Mouse (Mus musculus) ES-Bruce4 (cell line): ENCODE results near the gene Hoxb9.

Source experiments
- CTCF ChIP-seq: IDR thresholded peaks from one replicate; pipeline ENCODE4 v1.8.1; 2011; ENCODE audit warnings: low read depth, low read length
- EP300 ChIP-seq: IDR thresholded peaks from 2 replicates; pipeline ENCODE4 v1.6.1; 2011; ENCODE audit warnings: low read depth, low read length; ENCODE audit not compliant: insufficient read depth
- POLR2A ChIP-seq: IDR thresholded peaks from one replicate; pipeline ENCODE4 v1.8.1; 2011; ENCODE audit warnings: low read length; ENCODE audit not compliant: insufficient read depth

DNA sequence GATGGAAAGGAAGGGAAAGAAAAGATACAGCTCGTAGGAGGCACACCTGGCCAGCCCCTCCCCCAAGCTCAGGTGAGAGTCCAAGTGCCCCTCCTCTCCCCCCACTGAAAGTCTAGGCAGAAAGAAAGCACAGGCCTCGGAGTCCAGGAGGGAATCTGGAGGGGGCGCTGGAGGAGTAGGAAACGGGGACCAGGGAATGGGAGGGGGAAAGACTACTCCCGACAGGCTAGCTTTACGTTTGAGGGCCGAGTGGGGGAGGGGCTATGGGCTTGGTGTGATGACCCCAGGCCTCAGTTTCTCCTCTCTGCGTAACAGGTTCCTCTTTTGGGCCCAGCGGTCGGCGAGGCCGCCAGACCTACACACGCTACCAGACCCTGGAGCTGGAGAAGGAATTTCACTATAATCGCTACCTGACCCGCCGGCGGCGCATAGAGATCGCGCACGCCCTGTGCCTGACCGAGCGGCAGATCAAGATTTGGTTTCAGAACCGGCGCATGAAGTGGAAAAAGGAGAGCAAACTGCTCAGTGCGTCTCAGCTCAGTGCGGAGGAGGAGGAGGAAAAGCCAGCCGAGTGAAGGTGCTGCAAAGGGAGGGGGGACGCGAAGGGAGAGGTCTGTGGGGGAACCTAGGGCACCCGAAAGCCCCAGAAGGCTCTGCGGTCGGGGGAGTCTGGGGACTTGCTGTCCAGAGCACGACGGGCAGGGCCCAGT, 29.3 kb downstream of the Hoxb9 start:
- no peak for TF ChIP-seq CTCF
- no peak for TF ChIP-seq POLR2A
- TF ChIP-seq EP300 = no peak
